Mouse (Mus musculus) ES-Bruce4 (cell line): ENCODE data around the gene 2410002F23Rik. TPM values are rescaled to one million over a fixed set of nuclear protein-coding genes. Genes with fewer than 3 reads are reported as not detected.

Source experiments
- H3K27ac ChIP-seq: 2 replicates; pipeline ENCODE4 v1.5.1; 2012; ENCODE audit warnings: low read length, inconsistent platforms; ENCODE audit not compliant: insufficient read depth
- H3K27me3 ChIP-seq: 2 replicates; pipeline ENCODE4 v1.6.1; 2012; ENCODE audit warnings: mild to moderate bottlenecking, low read length, inconsistent platforms; ENCODE audit not compliant: control insufficient read depth, poor library complexity, insufficient read depth, severe bottlenecking
- H3K36me3 ChIP-seq: 2 replicates; pipeline ENCODE4 v1.6.1; 2012; ENCODE audit warnings: inconsistent platforms, mild to moderate bottlenecking, low read length, moderate library complexity; ENCODE audit not compliant: control insufficient read depth, poor library complexity, insufficient read depth, severe bottlenecking
- H3K4me1 ChIP-seq: one replicate; pipeline ENCODE4 v1.8.1; 2011; ENCODE audit warnings: low read length; ENCODE audit not compliant: control insufficient read depth, insufficient read depth
- H3K4me3 ChIP-seq: 2 replicates; pipeline ENCODE4 v1.5.1; 2011; ENCODE audit warnings: low read depth, mild to moderate bottlenecking, low read length
- H3K9ac ChIP-seq: 2 replicates; pipeline ENCODE4 v1.6.1; 2012; ENCODE audit warnings: low read depth, mild to moderate bottlenecking, inconsistent platforms; ENCODE audit not compliant: poor library complexity, severe bottlenecking
- H3K9me3 ChIP-seq: replicated peaks from 2 replicates; pipeline ENCODE4 v1.6.1; 2012; ENCODE audit warnings: mild to moderate bottlenecking, low read length, inconsistent platforms; ENCODE audit not compliant: control insufficient read depth, poor library complexity, insufficient read depth, severe bottlenecking
- CTCF ChIP-seq: IDR thresholded peaks from one replicate; pipeline ENCODE4 v1.8.1; 2011; ENCODE audit warnings: low read depth, low read length
- EP300 ChIP-seq: IDR thresholded peaks from 2 replicates; pipeline ENCODE4 v1.6.1; 2011; ENCODE audit warnings: low read depth, low read length; ENCODE audit not compliant: insufficient read depth
- POLR2A ChIP-seq: IDR thresholded peaks from one replicate; pipeline ENCODE4 v1.8.1; 2011; ENCODE audit warnings: low read length; ENCODE audit not compliant: insufficient read depth
- polyA plus RNA-seq: library from polyadenylated mRNA; stranded (reverse); fragments of >200 nt; gene quantifications from 2 replicates; pipeline ENCODE4 v1.2.4, GENCODE M21; 2011; ENCODE audit warnings: low read depth; ENCODE audit not compliant: missing spikeins, insufficient read depth, insufficient read length

2410002F23Rik gene
- polyA plus RNA-seq, 1 experiment = 76.7 TPM

DNA sequence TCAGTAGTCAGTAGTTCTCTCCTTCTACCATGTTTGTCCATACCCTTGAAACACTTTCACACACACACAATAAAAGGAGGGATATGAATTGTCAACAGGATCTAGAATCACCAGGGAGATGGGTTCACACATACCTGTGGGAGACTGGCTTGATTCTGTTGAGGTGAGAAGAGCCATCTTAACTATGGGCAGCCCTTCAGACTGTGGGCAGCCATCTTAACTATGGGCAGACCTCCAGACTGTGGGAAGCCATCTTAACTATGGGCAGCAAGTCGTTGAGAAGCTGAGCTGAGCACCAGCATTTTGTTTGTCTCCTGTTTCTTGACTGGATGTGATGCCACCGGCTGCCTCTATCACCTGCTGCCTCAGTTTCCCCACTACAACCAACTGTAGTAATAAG lies 24.8 kb downstream of the 2410002F23Rik start:
- no peak overlapping the region for H3K4me3 ChIP-seq
- H3K27ac ChIP-seq = no peak overlapping the region
- peaks cover 2% of the 10 kb centered on the region for H3K4me1 ChIP-seq
- H3K36me3 ChIP-seq = no peaks in the 10 kb centered on the region
- H3K27me3 ChIP-seq = no peaks in the 10 kb centered on the region
- TF ChIP-seq EP300 (0 out of 2 replicates have a peak, but pooled peaks have one; percentile 18), CTCF (no peak)
- H3K9ac ChIP-seq = no peak overlapping the region
- H3K9me3 ChIP-seq = no peaks in the 10 kb centered on the region

DNA sequence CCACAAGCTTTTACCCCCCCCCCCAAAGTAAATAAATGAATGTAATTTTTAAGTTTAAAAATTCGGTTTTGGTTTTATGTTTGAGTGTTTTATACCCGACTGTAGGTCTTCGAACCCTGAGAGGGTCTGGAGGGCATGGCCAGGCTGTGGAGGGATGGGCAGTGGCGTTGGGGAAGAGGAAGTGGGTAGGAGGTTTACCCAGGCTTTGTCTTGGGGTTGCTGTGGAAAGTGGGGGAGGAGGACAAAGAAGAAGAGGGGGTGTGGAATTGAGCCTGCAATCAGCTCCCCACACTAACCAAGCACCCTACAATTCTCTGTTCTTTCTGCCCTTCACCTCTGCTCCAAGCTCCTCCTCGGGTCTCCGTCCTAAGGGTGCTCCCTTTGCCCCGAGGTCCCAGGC lies 26.0 kb downstream of the 2410002F23Rik start:
- Histone ChIP-seq H3K27me3 (no peaks in the 10 kb centered on the region), H3K9ac (no peak overlapping the region), H3K9me3 (no peaks in the 10 kb centered on the region), H3K4me1 (peaks cover 2% of the 10 kb centered on the region), H3K27ac (no peak overlapping the region), H3K4me3 (no peak overlapping the region), H3K36me3 (no peaks in the 10 kb centered on the region)
- TF ChIP-seq POLR2A = no peak
- no peak for TF ChIP-seq EP300
- no peak for TF ChIP-seq CTCF

DNA sequence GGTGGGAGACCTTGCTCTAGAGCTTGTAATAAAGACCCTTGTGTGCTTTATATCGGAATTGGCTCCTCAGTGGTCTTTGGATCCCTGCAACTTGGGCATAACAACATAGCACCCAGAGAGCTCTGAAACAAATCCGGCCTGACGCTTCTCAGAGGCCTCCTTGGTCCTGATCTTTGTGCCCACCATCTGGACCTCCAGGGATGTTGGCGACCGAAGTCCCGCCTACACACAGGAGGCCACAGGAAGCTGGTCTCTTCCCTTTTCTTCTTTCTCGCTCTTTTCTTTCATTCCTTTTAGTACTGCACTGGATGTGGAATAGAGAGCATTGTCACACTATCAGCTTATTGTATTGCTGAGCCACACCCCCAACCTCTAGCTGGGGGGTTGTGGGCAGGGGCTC lies 26.9 kb downstream of the 2410002F23Rik start:
- Histone ChIP-seq H3K9me3 (no peaks in the 10 kb centered on the region), H3K27ac (no peak overlapping the region), H3K27me3 (no peaks in the 10 kb centered on the region), H3K4me1 (peaks cover 2% of the 10 kb centered on the region), H3K9ac (0 out of 2 replicates have a peak overlapping the region, but pooled peaks have one; percentile 23), H3K4me3 (0 out of 2 replicates have a peak overlapping the region, but pooled peaks have one; percentile 19), H3K36me3 (no peaks in the 10 kb centered on the region)
- TF ChIP-seq CTCF (no peak), POLR2A (no peak), EP300 (no peak)

DNA sequence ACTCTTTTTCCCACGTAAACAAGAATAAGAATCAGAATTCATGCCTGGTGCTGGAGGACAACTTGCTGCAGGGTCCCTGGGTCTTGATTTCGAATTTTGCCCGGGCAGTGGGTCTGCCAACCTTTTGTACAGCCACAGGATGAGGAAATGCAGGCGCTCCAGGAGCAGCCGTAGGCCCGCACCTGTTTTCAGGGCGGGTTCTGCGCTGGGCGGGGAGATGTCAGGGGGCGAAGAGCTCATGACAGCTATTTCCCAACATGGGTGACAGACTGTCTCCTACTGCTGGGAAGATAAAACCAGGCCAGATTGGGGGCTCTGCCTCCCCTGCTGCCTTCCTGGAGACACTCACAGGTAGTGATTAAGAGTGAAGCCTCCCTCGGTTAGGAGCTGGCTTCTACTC lies 27.6 kb downstream of the 2410002F23Rik start:
- no peaks in the 10 kb centered on the region for H3K9me3 ChIP-seq
- H3K27me3 ChIP-seq = no peaks in the 10 kb centered on the region
- no peaks in the 10 kb centered on the region for H3K36me3 ChIP-seq
- TF ChIP-seq CTCF (no peak), POLR2A (no peak), EP300 (no peak)
- H3K9ac ChIP-seq = no peak overlapping the region
- peak overlapping the region; percentile 19; the same call in 1 of the 2 replicates for H3K4me3 ChIP-seq
- no peak overlapping the region for H3K27ac ChIP-seq
- H3K4me1 ChIP-seq = peaks cover 2% of the 10 kb centered on the region

DNA sequence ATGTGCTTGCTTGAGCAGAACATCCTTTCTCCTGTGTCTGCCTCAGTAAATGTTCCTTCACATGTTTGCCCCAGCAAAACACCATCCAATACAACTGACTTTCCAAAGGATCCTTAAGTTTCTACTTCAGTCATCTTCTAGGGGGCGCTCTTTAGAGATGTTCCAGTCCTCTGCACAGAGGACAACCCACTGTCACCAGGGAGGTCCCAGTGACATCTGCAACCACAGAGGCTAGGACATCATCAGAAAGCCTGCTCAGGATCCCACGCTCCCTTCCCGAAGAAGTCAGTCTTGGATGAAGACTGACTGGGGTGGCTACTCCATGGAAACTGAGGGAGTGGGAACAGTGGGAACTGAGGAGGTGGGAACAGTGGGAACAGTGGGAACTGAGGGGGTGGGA lies 29.0 kb downstream of the 2410002F23Rik start:
- peak; percentile 27 for TF ChIP-seq CTCF
- no peak for TF ChIP-seq EP300
- TF ChIP-seq POLR2A = no peak
- H3K4me1 ChIP-seq = peaks cover 2% of the 10 kb centered on the region
- no peaks in the 10 kb centered on the region for H3K27me3 ChIP-seq
- H3K4me3 ChIP-seq = no peak overlapping the region
- no peaks in the 10 kb centered on the region for H3K9me3 ChIP-seq
- H3K27ac ChIP-seq = no peak overlapping the region
- H3K36me3 ChIP-seq = no peaks in the 10 kb centered on the region
- H3K9ac ChIP-seq = no peak overlapping the region

DNA sequence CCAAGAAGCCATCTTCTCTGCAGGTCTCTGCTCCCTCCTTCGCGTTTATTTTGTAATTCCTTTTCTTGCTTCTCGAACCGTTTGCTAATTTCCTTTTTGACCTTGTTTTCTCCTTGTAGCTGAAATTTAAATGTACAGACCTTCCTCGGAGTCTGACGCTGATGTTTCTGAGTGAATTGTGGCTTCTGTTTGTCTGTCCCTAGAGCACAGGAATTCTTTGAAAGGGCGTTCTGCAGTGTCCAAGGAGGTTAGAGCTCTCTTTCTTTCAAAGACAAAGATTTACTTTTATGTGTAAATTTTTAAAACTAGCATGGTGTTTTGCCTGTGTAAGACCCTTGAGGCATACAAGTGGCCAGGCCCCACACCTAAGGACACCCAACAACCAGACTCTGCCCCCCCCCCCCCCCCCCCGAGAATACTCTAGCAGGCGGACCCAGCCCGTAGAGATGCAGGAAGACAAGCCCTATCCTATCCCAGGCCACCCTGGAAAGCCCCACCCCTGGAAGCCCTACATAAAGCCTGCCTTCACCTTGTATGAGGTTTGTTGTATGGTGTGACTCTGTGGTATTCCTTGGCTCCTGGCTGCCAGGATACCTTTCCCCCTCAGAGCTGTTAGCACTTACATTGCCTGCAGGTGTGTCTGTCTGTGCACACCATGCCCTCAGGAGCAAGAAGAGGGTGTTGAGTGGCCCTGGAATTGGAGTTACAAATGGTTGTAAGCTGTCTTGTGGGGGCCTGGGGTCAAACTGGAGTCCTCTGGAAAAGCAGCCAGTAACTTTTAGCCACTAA lies 30.1 kb downstream of the 2410002F23Rik start:
- TF ChIP-seq EP300 (no peak), POLR2A (peak; percentile 67)
- no peak overlapping the region for H3K9ac ChIP-seq
- peak overlapping the region; percentile 88 for H3K27ac ChIP-seq
- H3K9me3 ChIP-seq = no peaks in the 10 kb centered on the region
- no peak overlapping the region for H3K4me3 ChIP-seq
- no peaks in the 10 kb centered on the region for H3K36me3 ChIP-seq
- H3K27me3 ChIP-seq = no peaks in the 10 kb centered on the region
- H3K4me1 ChIP-seq = peaks cover 2% of the 10 kb centered on the region
